Mouse (Mus musculus): Measurements from ENCODE around the gene AW551984. TPM values are rescaled to one million over a fixed set of nuclear protein-coding genes. Genes with fewer than 3 reads are reported as not detected.

AW551984 gene
- not detected in 2 replicates for polyA plus RNA-seq (2012; ENCODE audit: low replicate concordance)

DNA sequence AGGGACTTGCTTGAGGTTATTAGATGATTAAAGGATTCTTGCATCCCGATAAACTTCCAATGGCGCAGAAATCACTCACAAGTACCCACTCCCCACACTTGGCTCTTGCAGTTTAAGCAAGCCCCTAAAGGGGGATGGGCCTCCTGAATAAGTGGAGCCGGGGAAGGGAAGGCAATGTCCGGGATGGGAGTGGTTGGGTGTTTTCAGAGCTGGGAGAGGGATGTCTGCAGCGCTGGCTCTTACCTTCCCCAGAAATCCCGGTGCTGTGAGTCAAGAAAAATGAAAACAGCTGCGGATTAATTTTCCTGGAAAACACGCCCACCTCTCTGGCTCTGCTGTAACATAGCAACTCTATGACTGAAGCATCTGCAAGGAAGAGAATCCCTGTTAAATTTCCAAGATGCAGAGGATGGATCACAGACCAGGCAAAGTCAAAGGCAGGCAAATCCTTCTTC is at the start of gene AW551984:
Gene AW551984 (minus strand): TSS at position 405 of the 455 bp plus-strand sequence.

DNA sequence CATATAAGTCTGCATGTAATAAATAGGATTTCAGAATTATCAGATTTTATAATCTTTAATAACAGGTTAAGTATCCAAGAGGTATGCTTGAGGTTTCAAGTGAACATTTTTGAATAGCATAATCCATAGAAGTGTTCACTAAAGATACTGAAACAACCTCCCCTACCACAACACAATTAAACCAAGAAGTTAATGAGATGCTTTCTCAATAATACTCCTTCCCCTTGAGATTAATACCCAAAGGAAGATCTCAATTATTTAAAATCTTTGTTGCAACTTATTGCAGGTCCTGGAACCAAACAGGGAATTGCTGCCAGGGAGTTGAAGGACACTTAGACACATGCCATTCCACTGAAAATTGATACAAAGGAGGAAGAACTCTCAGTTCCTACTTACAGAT is 40.6 kb upstream of the AW551984 start, which contains the start of gene Olfr961:
Gene Olfr961 (plus strand): TSS at position 301 of the 400 bp plus-strand sequence.

DNA sequence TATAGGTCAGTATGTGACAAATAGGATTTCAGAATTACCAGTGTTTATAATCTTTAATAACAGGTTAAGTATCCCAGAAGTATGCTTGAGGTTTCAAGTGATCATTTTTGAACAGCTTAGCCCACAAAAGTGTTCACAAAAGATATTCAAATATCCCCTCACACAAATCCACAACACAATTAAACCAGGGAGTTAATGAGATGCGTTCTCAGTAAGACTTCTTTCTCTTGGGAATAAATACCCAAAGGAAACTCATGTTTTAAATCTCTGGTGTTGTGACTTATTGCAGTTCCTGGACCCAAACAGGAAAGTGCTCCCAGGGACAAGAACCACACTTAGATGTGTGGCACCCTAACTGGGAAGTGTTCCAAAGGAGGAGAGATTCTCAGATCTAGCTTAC is 16.9 kb upstream of the AW551984 start, which contains the start of gene Olfr960:
Gene Olfr960 (plus strand): TSS at position 301 of the 400 bp plus-strand sequence.

DNA sequence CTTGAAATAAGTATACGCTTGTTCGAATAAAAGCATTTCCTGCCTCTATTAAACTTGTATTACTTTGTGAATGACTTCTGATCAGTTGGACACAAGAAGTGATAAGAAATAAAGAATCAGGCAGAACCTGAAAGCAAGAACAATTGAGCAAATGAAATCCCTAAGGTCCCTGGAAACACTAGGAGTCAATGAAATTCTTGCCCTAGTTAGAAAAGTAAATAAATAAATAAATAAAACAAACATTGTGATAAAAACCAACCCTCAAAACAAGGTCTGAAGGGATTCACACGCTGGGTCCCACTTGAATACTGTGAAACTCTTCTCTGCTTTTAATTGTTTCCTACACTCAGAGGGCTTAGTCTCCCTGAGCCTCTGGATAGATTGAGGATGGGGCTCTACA is 6.2 kb upstream of the AW551984 start, which contains the start of gene Olfr148:
Gene Olfr148 (plus strand): TSS at position 301 of the 400 bp plus-strand sequence.

DNA sequence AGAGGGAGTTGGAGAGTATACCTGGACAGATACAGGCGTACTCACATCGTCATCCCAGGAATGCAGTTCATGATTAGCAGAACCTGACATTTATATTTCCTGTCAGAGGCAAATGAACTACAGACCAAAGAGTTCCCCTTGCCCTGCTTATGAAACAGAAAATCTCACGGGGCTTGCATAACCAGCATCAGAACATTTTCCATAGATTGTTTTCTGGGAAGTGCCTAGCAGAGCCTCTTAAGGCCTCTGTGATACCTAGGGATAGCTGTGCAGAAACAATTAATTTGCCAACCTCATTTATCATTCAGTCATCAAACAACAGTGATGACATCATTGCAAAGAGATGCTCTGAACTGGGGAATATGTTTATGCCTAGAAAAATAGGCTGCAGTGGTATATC is 28.7 kb downstream of the AW551984 start, which contains the start of gene Olfr959:
Gene Olfr959 (minus strand): TSS at position 101 of the 400 bp plus-strand sequence.

DNA sequence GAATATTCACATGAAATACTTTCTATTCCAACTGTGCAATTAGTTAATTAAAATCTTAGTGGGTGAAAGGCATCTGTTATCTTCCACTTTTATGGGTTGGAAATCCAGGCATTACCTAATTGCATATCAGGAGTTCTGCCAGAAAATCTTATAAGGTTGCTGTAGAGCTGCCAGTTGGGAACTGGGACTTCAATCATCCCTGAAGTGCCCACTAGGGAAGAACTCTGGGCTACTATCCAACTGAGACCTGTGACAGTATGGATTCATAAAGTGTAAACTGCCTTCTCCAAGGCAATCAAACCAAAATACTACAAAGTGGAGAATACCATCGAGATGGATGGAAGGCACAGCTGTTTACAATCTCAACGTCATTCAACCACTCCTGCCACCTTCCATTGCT is 50.3 kb downstream of the AW551984 start, which contains the start of gene Olfr958:
Gene Olfr958 (minus strand): TSS at position 109 of the 400 bp plus-strand sequence.

Other genes with a start within 250 kb of the AW551984 start
- not detected in 2 replicates for gene Olfr951, start 217.0 kb downstream of the AW551984 start, polyA plus RNA-seq (2012; ENCODE audit: low replicate concordance)
- gene Olfr952, start 177.3 kb downstream of the AW551984 start, polyA plus RNA-seq (2012; ENCODE audit: low replicate concordance), result not detected in 2 replicates
- gene Olfr954, start 147.7 kb downstream of the AW551984 start, polyA plus RNA-seq (2012; ENCODE audit: low replicate concordance), result not detected in 2 replicates
- not detected in 2 replicates for gene Olfr955, start 132.5 kb downstream of the AW551984 start, polyA plus RNA-seq (2012; ENCODE audit: low replicate concordance)
- not detected in 2 replicates for gene Olfr44, start 110.4 kb downstream of the AW551984 start, polyA plus RNA-seq (2012; ENCODE audit: low replicate concordance)
- not detected in 2 replicates for gene Olfr957, start 88.6 kb downstream of the AW551984 start, polyA plus RNA-seq (2012; ENCODE audit: low replicate concordance)
- gene Olfr958, start 50.3 kb downstream of the AW551984 start, polyA plus RNA-seq (2012; ENCODE audit: low replicate concordance), result not detected in 2 replicates
- gene Olfr959, start 28.8 kb downstream of the AW551984 start, polyA plus RNA-seq (2012; ENCODE audit: low replicate concordance), result not detected in 2 replicates
- not detected in 2 replicates for gene Olfr148, start 6.3 kb upstream of the AW551984 start, polyA plus RNA-seq (2012; ENCODE audit: low replicate concordance)
- gene Olfr960, start 17.0 kb upstream of the AW551984 start, polyA plus RNA-seq (2012; ENCODE audit: low replicate concordance), result not detected in 2 replicates
- not detected in 2 replicates for gene Olfr961, start 40.7 kb upstream of the AW551984 start, polyA plus RNA-seq (2012; ENCODE audit: low replicate concordance)
- gene Olfr963, start 62.8 kb upstream of the AW551984 start, polyA plus RNA-seq (2012; ENCODE audit: low replicate concordance), result not detected in 2 replicates
- gene Olfr149, start 102.7 kb upstream of the AW551984 start, polyA plus RNA-seq (2012; ENCODE audit: low replicate concordance), result not detected in 2 replicates
- gene Olfr965, start 107.0 kb upstream of the AW551984 start, polyA plus RNA-seq (2012; ENCODE audit: low replicate concordance), result not detected in 2 replicates
- gene Olfr150, start 126.6 kb upstream of the AW551984 start, polyA plus RNA-seq (2012; ENCODE audit: low replicate concordance), result not detected in 2 replicates
- gene Olfr967, start 141.8 kb upstream of the AW551984 start, polyA plus RNA-seq (2012; ENCODE audit: low replicate concordance), result not detected in 2 replicates
- not detected in 2 replicates for gene Olfr968, start 178.8 kb upstream of the AW551984 start, polyA plus RNA-seq (2012; ENCODE audit: low replicate concordance)
- not detected in 2 replicates for gene Olfr969, start 186.5 kb upstream of the AW551984 start, polyA plus RNA-seq (2012; ENCODE audit: low replicate concordance)
- gene Olfr970, start 204.5 kb upstream of the AW551984 start, polyA plus RNA-seq (2012; ENCODE audit: low replicate concordance), result not detected in 2 replicates
- not detected in 2 replicates for gene Olfr971, start 232.5 kb upstream of the AW551984 start, polyA plus RNA-seq (2012; ENCODE audit: low replicate concordance)